Comparison of ENCODE assay signal across 8 mouse cellular contexts in genomic region chr11:98751221-98751782, GRCm38 (mm10). TPM values are rescaled to one million over a fixed set of nuclear protein-coding genes. Genes with fewer than 3 reads are reported as not detected.
DNase-seq lines count a peak whose midpoint lies in the region; ATAC-seq and TF ChIP-seq lines count a peak whose summit lies in the region.

No protein-coding gene starts in this region.

- peak overlapping the region; percentile 39 for H3K4me2 ChIP-seq in embryonic facial prominence, embryonic 15.5 days (replicated peaks)
- peak overlapping the region; percentile 57 for H3K4me2 ChIP-seq in hindbrain, embryonic 16.5 days (ENCODE audit: low read length)
- H3K4me2 ChIP-seq in liver, embryonic 14.5 days (ENCODE audit: low read depth), result peak overlapping the region; percentile 59
- peak overlapping the region; percentile 32 for H3K4me2 ChIP-seq in stomach, embryonic 14.5 days (replicated peaks; ENCODE audit: low read depth, low read length)

- TF ChIP-seq EP300 in liver, embryonic 14.5 days (IDR thresholded peaks at IDR 0.05; ENCODE audit: low read depth), result peak; percentile 60

- DNase-seq in lung, adult 18-20 months, result peak; percentile 50 to 61
- DNase-seq in lung, postnatal 36 days, result no peak
- peak in 2 of 3 experiments; percentile 69 to 70 for DNase-seq in liver, embryonic 14.5 days (ENCODE audit: low read depth in 3 of 3, low spot score in 3 of 3)
- DNase-seq in embryo, embryonic 9.5 days (ENCODE audit: extremely low spot score), result no peak
- DNase-seq in thymus, postnatal 14 days, result no peak

- peaks cover 21% of the 10 kb centered on the region for H3K36me3 ChIP-seq in embryonic facial prominence, embryonic 15.5 days
- H3K36me3 ChIP-seq in hindbrain, embryonic 16.5 days (ENCODE audit: control insufficient read depth, insufficient read depth, low read length), result peaks cover 13% of the 10 kb centered on the region; the same call in 1 of the 2 replicates
- H3K36me3 ChIP-seq in liver, embryonic 14.5 days (replicated peaks; ENCODE audit: control insufficient read depth, insufficient read depth, low read depth), result peaks cover 4% of the 10 kb centered on the region; the same call in 1 of the 2 replicates
- H3K36me3 ChIP-seq in stomach, embryonic 14.5 days (ENCODE audit: control insufficient read depth, insufficient read depth, low read length), result peaks cover 15% of the 10 kb centered on the region; the same call in 1 of the 2 replicates

- H3K27ac ChIP-seq in embryonic facial prominence, embryonic 15.5 days (replicated peaks), result peak overlapping the region; percentile 94
- peak overlapping the region; percentile 94 for H3K27ac ChIP-seq in hindbrain, embryonic 16.5 days (ENCODE audit: low read depth, low read length)
- peak overlapping the region; percentile 49 for H3K27ac ChIP-seq in liver, embryonic 14.5 days
- H3K27ac ChIP-seq in stomach, embryonic 14.5 days (ENCODE audit: low read length), result peak overlapping the region; percentile 76

- H3K9ac ChIP-seq in embryonic facial prominence, embryonic 15.5 days, result no peak overlapping the region
- H3K9ac ChIP-seq in hindbrain, embryonic 16.5 days (ENCODE audit: low read depth, low read length), result peak overlapping the region; percentile 60
- peak overlapping the region; percentile 53 for H3K9ac ChIP-seq in liver, embryonic 14.5 days (replicated peaks)
- no peak overlapping the region for H3K9ac ChIP-seq in stomach, embryonic 14.5 days (replicated peaks; ENCODE audit: low read depth, low read length)

- WGBS in embryonic facial prominence, embryonic 15.5 days, result 23% methylated on average over 6 of the region's 6 CpGs
- WGBS in hindbrain, embryonic 16.5 days, result 17% methylated on average over 6 of the region's 6 CpGs
- 7% methylated on average over 6 of the region's 6 CpGs for WGBS in liver, embryonic 14.5 days (ENCODE audit: insufficient replicate concordance)
- WGBS in stomach, embryonic 14.5 days, result 16% methylated on average over 6 of the region's 6 CpGs

- peak; percentile 40 for ATAC-seq in embryonic facial prominence, embryonic 15.5 days (ENCODE audit: insufficient number of reproducible peaks, low FRiP score, low TSS enrichment, low read depth)
- ATAC-seq in hindbrain, embryonic 16.5 days, result no peak
- peak; percentile 83 for ATAC-seq in liver, embryonic 14.5 days (ENCODE audit: insufficient read depth)
- ATAC-seq in stomach, embryonic 14.5 days (ENCODE audit: insufficient number of reproducible peaks, insufficient read depth, low FRiP score, low read depth), result peak; percentile 60

- H3K9me3 ChIP-seq in embryonic facial prominence, embryonic 15.5 days (replicated peaks), result no peaks in the 10 kb centered on the region
- no peaks in the 10 kb centered on the region for H3K9me3 ChIP-seq in hindbrain, embryonic 16.5 days (ENCODE audit: control insufficient read depth, low read length)
- H3K9me3 ChIP-seq in liver, embryonic 14.5 days (ENCODE audit: control insufficient read depth, low read length), result no peaks in the 10 kb centered on the region
- H3K9me3 ChIP-seq in stomach, embryonic 14.5 days (ENCODE audit: control insufficient read depth, low read depth, low read length), result no peaks in the 10 kb centered on the region

- no peak for TF ChIP-seq CTCF in liver, embryonic 14.5 days (IDR thresholded peaks at IDR 0.05; ENCODE audit: low read depth)

- H3K4me1 ChIP-seq in embryonic facial prominence, embryonic 15.5 days, result peaks cover 88% of the 10 kb centered on the region
- peaks cover 69% of the 10 kb centered on the region for H3K4me1 ChIP-seq in hindbrain, embryonic 16.5 days (ENCODE audit: control insufficient read depth, insufficient read depth, low read depth, low read length)
- H3K4me1 ChIP-seq in liver, embryonic 14.5 days (replicated peaks; ENCODE audit: control insufficient read depth in 2 of 2, insufficient read depth in 2 of 2, low read length in 1 of 2), result peaks cover 84 to 96% of the 10 kb centered on the region in 2 experiments
- H3K4me1 ChIP-seq in stomach, embryonic 14.5 days (ENCODE audit: control insufficient read depth, insufficient read depth, low read length), result peaks cover 78% of the 10 kb centered on the region

- H3K4me3 ChIP-seq in embryonic facial prominence, embryonic 15.5 days (replicated peaks), result peak overlapping the region; percentile 13; the same call in 1 of the 2 replicates
- H3K4me3 ChIP-seq in hindbrain, embryonic 16.5 days (ENCODE audit: low read length), result no peak overlapping the region; the same call in 1 of the 2 replicates
- peak overlapping the region; percentile 21 to 37; a peak in 2 of 4 replicates for H3K4me3 ChIP-seq in liver, embryonic 14.5 days (ENCODE audit: insufficient read depth in 1 of 2, low read depth in 2 of 2, low read length in 2 of 2)
- H3K4me3 ChIP-seq in stomach, embryonic 14.5 days (ENCODE audit: low read depth, low read length), result no peak overlapping the region

- no peaks in the 10 kb centered on the region for H3K27me3 ChIP-seq in embryonic facial prominence, embryonic 15.5 days
- H3K27me3 ChIP-seq in hindbrain, embryonic 16.5 days (replicated peaks; ENCODE audit: control insufficient read depth, insufficient read depth, low read length), result no peaks in the 10 kb centered on the region
- no peaks in the 10 kb centered on the region for H3K27me3 ChIP-seq in liver, embryonic 14.5 days (ENCODE audit: control insufficient read depth, insufficient read depth, low read length)
- H3K27me3 ChIP-seq in stomach, embryonic 14.5 days (ENCODE audit: control insufficient read depth, insufficient read depth, low read length), result no peaks in the 10 kb centered on the region

RNA-seq across cellular contexts. Expression of gene Thra, which starts 10.9 kb away (rescaled TPM):
- polyA plus RNA-seq in embryonic facial prominence, embryonic 15.5 days (2015; fragmentation: Nextera tagmentation; extraction: Ambion mirVana), result 51.0 and 51.2 TPM in 2 replicates
- 127 and 144 TPM in 2 replicates for polyA plus RNA-seq in hindbrain, embryonic 16.5 days (2015; fragmentation: Nextera tagmentation; extraction: Ambion mirVana)
- polyA plus RNA-seq in liver, embryonic 14.5 days (2012; rRNA removed), result 14.6 and 15.6 TPM in 2 replicates
- 8.3 and 10.0 TPM in 2 replicates for polyA plus RNA-seq in liver, embryonic 14.5 days (2014; fragmentation: Nextera tagmentation; extraction: Ambion mirVana)
- 61.4 and 62.9 TPM in 2 replicates for polyA plus RNA-seq in stomach, embryonic 14.5 days (2014; fragmentation: Nextera tagmentation; extraction: Ambion mirVana)

RNA-seq across cellular contexts. Expression of gene Med24, which starts 22.1 kb away (rescaled TPM):
- 52.3 and 53.3 TPM in 2 replicates for polyA plus RNA-seq in embryonic facial prominence, embryonic 15.5 days (2015; fragmentation: Nextera tagmentation; extraction: Ambion mirVana)
- 62.5 and 71.1 TPM in 2 replicates for polyA plus RNA-seq in hindbrain, embryonic 16.5 days (2015; fragmentation: Nextera tagmentation; extraction: Ambion mirVana)
- 25.0 and 29.6 TPM in 2 replicates for polyA plus RNA-seq in liver, embryonic 14.5 days (2012; rRNA removed)
- 21.3 and 25.6 TPM in 2 replicates for polyA plus RNA-seq in liver, embryonic 14.5 days (2014; fragmentation: Nextera tagmentation; extraction: Ambion mirVana)
- polyA plus RNA-seq in stomach, embryonic 14.5 days (2014; fragmentation: Nextera tagmentation; extraction: Ambion mirVana), result 39.9 and 41.0 TPM in 2 replicates

RNA-seq across cellular contexts. Expression of gene Nr1d1, which starts 23.8 kb away (rescaled TPM):
- 1.7 and 1.8 TPM in 2 replicates for polyA plus RNA-seq in embryonic facial prominence, embryonic 15.5 days (2015; fragmentation: Nextera tagmentation; extraction: Ambion mirVana)
- 4.9 and 5.6 TPM in 2 replicates for polyA plus RNA-seq in hindbrain, embryonic 16.5 days (2015; fragmentation: Nextera tagmentation; extraction: Ambion mirVana)
- polyA plus RNA-seq in liver, embryonic 14.5 days (2012; rRNA removed), result 0.54 and 0.65 TPM in 2 replicates
- 0.56 and 0.58 TPM in 2 replicates for polyA plus RNA-seq in liver, embryonic 14.5 days (2014; fragmentation: Nextera tagmentation; extraction: Ambion mirVana)
- polyA plus RNA-seq in stomach, embryonic 14.5 days (2014; fragmentation: Nextera tagmentation; extraction: Ambion mirVana), result 1.7 and 2.3 TPM in 2 replicates

RNA-seq across cellular contexts. Expression of gene Msl1, which starts 44.0 kb away (rescaled TPM):
- 28.7 and 30.4 TPM in 2 replicates for polyA plus RNA-seq in embryonic facial prominence, embryonic 15.5 days (2015; fragmentation: Nextera tagmentation; extraction: Ambion mirVana)
- 28.2 and 28.6 TPM in 2 replicates for polyA plus RNA-seq in hindbrain, embryonic 16.5 days (2015; fragmentation: Nextera tagmentation; extraction: Ambion mirVana)
- polyA plus RNA-seq in liver, embryonic 14.5 days (2012; rRNA removed), result 11.5 and 15.8 TPM in 2 replicates
- 4.5 and 4.9 TPM in 2 replicates for polyA plus RNA-seq in liver, embryonic 14.5 days (2014; fragmentation: Nextera tagmentation; extraction: Ambion mirVana)
- 21.6 and 22.3 TPM in 2 replicates for polyA plus RNA-seq in stomach, embryonic 14.5 days (2014; fragmentation: Nextera tagmentation; extraction: Ambion mirVana)

RNA-seq across cellular contexts. Expression of gene Csf3, which starts 50.2 kb away (rescaled TPM):
- polyA plus RNA-seq in embryonic facial prominence, embryonic 15.5 days (2015; fragmentation: Nextera tagmentation; extraction: Ambion mirVana), result 0.12 and 0.31 TPM in 2 replicates
- polyA plus RNA-seq in hindbrain, embryonic 16.5 days (2015; fragmentation: Nextera tagmentation; extraction: Ambion mirVana), result not detected in 2 replicates
- not detected in 2 replicates for polyA plus RNA-seq in liver, embryonic 14.5 days (2012; rRNA removed)
- polyA plus RNA-seq in liver, embryonic 14.5 days (2014; fragmentation: Nextera tagmentation; extraction: Ambion mirVana), result not detected in 2 replicates
- not detected in 2 replicates for polyA plus RNA-seq in stomach, embryonic 14.5 days (2014; fragmentation: Nextera tagmentation; extraction: Ambion mirVana)

Comparison
In these comparisons a context has a peak if more than half of its experiments do, and no peak if none do; other contexts are left out.
1. DNase-seq: peak in lung, adult 18-20 months (2 of 2) and liver, embryonic 14.5 days (2 of 3); none in lung, postnatal 36 days (single experiment), embryo, embryonic 9.5 days (single experiment) and thymus, postnatal 14 days (single experiment).
2. H3K4me3 ChIP-seq: peak in embryonic facial prominence, embryonic 15.5 days (single experiment) and liver, embryonic 14.5 days (2 of 2); none in hindbrain, embryonic 16.5 days (single experiment) and stomach, embryonic 14.5 days (single experiment).
3. H3K9ac ChIP-seq: peak in hindbrain, embryonic 16.5 days (single experiment) and liver, embryonic 14.5 days (single experiment); none in embryonic facial prominence, embryonic 15.5 days (single experiment) and stomach, embryonic 14.5 days (single experiment).
4. Peak in every context shown above with its lines, with median percentiles within 50 percentile points of each other: H3K27ac ChIP-seq and H3K4me2 ChIP-seq.